Mouse (Mus musculus) C2C12 (cell line): ENCODE data around the gene Slc28a3.

Source experiments
- CEBPB ChIP-seq: IDR thresholded peaks from one replicate; pipeline ENCODE4 v1.6.1; 2011; ENCODE audit warnings: low read depth, mild to moderate bottlenecking, control low read depth, moderate library complexity
- CTCF ChIP-seq: IDR thresholded peaks from one replicate; pipeline ENCODE4 v1.5.1; 2011; ENCODE audit not compliant: control insufficient read depth, insufficient read depth, insufficient read length
- FOSL1 ChIP-seq: IDR thresholded peaks from one replicate; pipeline ENCODE4 v1.8.0; 2011; ENCODE audit warnings: mild to moderate bottlenecking, low read length; ENCODE audit not compliant: poor library complexity, insufficient read depth, severe bottlenecking
- MAX ChIP-seq: IDR thresholded peaks from one replicate; pipeline ENCODE4 v1.6.1; 2011; ENCODE audit warnings: mild to moderate bottlenecking, control low read depth
- MYOG ChIP-seq: IDR thresholded peaks from one replicate; pipeline ENCODE4 v1.6.1; 2011; ENCODE audit not compliant: control insufficient read depth, insufficient read length; ENCODE audit errors: extremely low read depth
- USF1 ChIP-seq: IDR thresholded peaks from one replicate; pipeline ENCODE4 v1.6.1; 2011; ENCODE audit warnings: low read depth, mild to moderate bottlenecking, control low read depth, moderate library complexity

GRCm38 (mm10) chr13:58657987-58658386, 47.3 kb upstream of the Slc28a3 start:
- TF ChIP-seq CTCF: no peak
- TF ChIP-seq CEBPB: no peak
- no peak for TF ChIP-seq MAX
- TF ChIP-seq FOSL1: no peak
- TF ChIP-seq USF1: no peak
- no peak for TF ChIP-seq MYOG
